ENCODE assay signal across 9 mouse cellular contexts in the genomic region with DNA sequence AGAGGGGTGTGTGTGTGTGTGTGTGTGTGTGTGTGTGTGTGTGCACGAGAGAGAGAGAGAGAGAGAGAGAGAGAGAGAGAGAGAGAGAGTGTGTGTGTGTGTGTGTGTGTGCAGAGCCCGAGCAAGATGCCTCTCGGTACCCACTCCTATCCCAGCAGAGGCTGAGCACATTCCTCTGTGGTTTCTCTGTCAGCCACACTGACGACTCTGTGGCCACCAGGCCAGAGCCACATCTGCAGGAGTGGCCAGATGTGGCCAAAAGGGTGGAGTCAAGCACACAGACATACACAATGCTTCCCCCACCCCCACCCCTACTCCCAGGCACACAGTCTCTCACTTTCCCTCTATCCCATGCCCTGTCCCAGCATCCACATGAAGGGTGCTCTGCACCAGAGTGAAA. TPM values are rescaled to one million over a fixed set of nuclear protein-coding genes. Genes with fewer than 3 reads are reported as not detected.
DNase-seq lines count a peak whose midpoint lies in the region; ATAC-seq and TF ChIP-seq lines count a peak whose summit lies in the region.
"Had no signal": no experiment of that assay in that cellular context is flagged by ENCODE, and none has a peak within 500 bp of the region (broad histone marks: within the 10 kb centered on the region; RNA-seq: fewer than 3 reads in every experiment).

No protein-coding gene starts in this region.

- no peak overlapping the region for H3K4me2 ChIP-seq in heart, embryonic 11.5 days
- no peak overlapping the region for H3K4me2 ChIP-seq in lung, embryonic 14.5 days
- no peak overlapping the region for H3K4me2 ChIP-seq in embryonic facial prominence, embryonic 14.5 days (ENCODE audit: low read depth, low read length)
- H3K4me2 ChIP-seq in midbrain, embryonic 15.5 days: no peak overlapping the region

- DNase-seq in heart, postnatal 25 days (ENCODE audit: low spot score): no peak
- DNase-seq in lung, embryonic 14.5 days: no peak
- DNase-seq in lung, postnatal 10 days: no peak
- DNase-seq in embryonic facial prominence, embryonic 14.5 days (ENCODE audit: low spot score): peak; percentile 58
- no peak for DNase-seq in adrenal gland, adult (ENCODE audit: inconsistent age in 2 of 2, low spot score in 1 of 2)
- no peak for DNase-seq in spleen, postnatal 14 days (ENCODE audit: low spot score in 2 of 2)
- DNase-seq: right cerebral cortex, postnatal 4 days had no signal

- no peak for TF ChIP-seq CTCF in lung, embryonic 14.5 days (IDR thresholded peaks at IDR 0.05; ENCODE audit: low read depth)

- H3K9ac ChIP-seq in heart, embryonic 11.5 days (ENCODE audit: low read depth, low read length): peak overlapping the region; percentile 39; the same call in 1 of the 2 replicates
- H3K9ac ChIP-seq in lung, embryonic 14.5 days: no peak overlapping the region
- no peak overlapping the region for H3K9ac ChIP-seq in embryonic facial prominence, embryonic 14.5 days (ENCODE audit: low read depth, low read length)
- no peak overlapping the region for H3K9ac ChIP-seq in midbrain, embryonic 15.5 days

- 0 out of 2 replicates have a peak overlapping the region, but pooled peaks have one; percentile 29 for H3K27ac ChIP-seq in heart, embryonic 11.5 days (ENCODE audit: low read depth, low read length)
- H3K27ac ChIP-seq in lung, embryonic 14.5 days (ENCODE audit: low read depth): no peak overlapping the region
- H3K27ac ChIP-seq in embryonic facial prominence, embryonic 14.5 days (replicated peaks; ENCODE audit: low read depth, low read length): peak overlapping the region; percentile 67
- H3K27ac ChIP-seq in midbrain, embryonic 15.5 days: 0 out of 2 replicates have a peak overlapping the region, but pooled peaks have one; percentile 56

- intact Hi-C loops in heart, postnatal 25 days (cut with DNase I): no loop called here

- peaks cover 83% of the 10 kb centered on the region for H3K4me1 ChIP-seq in heart, embryonic 11.5 days (ENCODE audit: control insufficient read depth, insufficient read depth, low read length)
- H3K4me1 ChIP-seq in lung, embryonic 14.5 days (ENCODE audit: insufficient read depth): peaks cover 32% of the 10 kb centered on the region
- H3K4me1 ChIP-seq in embryonic facial prominence, embryonic 14.5 days (ENCODE audit: control insufficient read depth, insufficient read depth, low read length): peaks cover 26% of the 10 kb centered on the region
- H3K4me1 ChIP-seq in midbrain, embryonic 15.5 days: peaks cover 44% of the 10 kb centered on the region

- no peak for ATAC-seq in heart, embryonic 11.5 days (replicated peaks; ENCODE audit: insufficient number of reproducible peaks, low FRiP score, low TSS enrichment)
- 0 out of 2 replicates have a peak, but pooled peaks have one; percentile 12 for ATAC-seq in lung, embryonic 14.5 days (ENCODE audit: insufficient read depth)
- ATAC-seq in embryonic facial prominence, embryonic 14.5 days (ENCODE audit: low read depth): peak; percentile 24; the same call in 1 of the 2 replicates
- no peak for ATAC-seq in midbrain, embryonic 15.5 days (replicated peaks)

- WGBS in heart, embryonic 11.5 days (ENCODE audit: insufficient replicate concordance): 41% methylated on average over 3 of the region's 4 CpGs
- 29% methylated on average over 3 of the region's 4 CpGs for WGBS in lung, embryonic 14.5 days
- 0% methylated on average over 3 of the region's 4 CpGs for WGBS in embryonic facial prominence, embryonic 14.5 days
- WGBS in midbrain, embryonic 15.5 days: 27% methylated on average over 3 of the region's 4 CpGs

- no peaks in the 10 kb centered on the region for H3K27me3 ChIP-seq in heart, embryonic 11.5 days (ENCODE audit: control insufficient read depth, insufficient read depth, low read length)
- no peaks in the 10 kb centered on the region for H3K27me3 ChIP-seq in lung, embryonic 14.5 days (ENCODE audit: insufficient read depth, low read length)
- no peaks in the 10 kb centered on the region for H3K27me3 ChIP-seq in embryonic facial prominence, embryonic 14.5 days (replicated peaks; ENCODE audit: control insufficient read depth, insufficient read depth, low read length)
- H3K27me3 ChIP-seq in midbrain, embryonic 15.5 days (replicated peaks): no peaks in the 10 kb centered on the region

- H3K9me3 ChIP-seq in heart, embryonic 11.5 days (replicated peaks; ENCODE audit: control insufficient read depth, low read length): no peaks in the 10 kb centered on the region
- H3K9me3 ChIP-seq in lung, embryonic 14.5 days (ENCODE audit: low read depth, low read length): no peaks in the 10 kb centered on the region
- H3K9me3 ChIP-seq in embryonic facial prominence, embryonic 14.5 days (ENCODE audit: control insufficient read depth, low read length): no peaks in the 10 kb centered on the region
- H3K9me3 ChIP-seq in midbrain, embryonic 15.5 days: no peaks in the 10 kb centered on the region

- no peak overlapping the region for H3K4me3 ChIP-seq in heart, embryonic 11.5 days (ENCODE audit: low read depth, low read length)
- H3K4me3 ChIP-seq in lung, embryonic 14.5 days (ENCODE audit: low read depth, low read length): no peak overlapping the region
- no peak overlapping the region for H3K4me3 ChIP-seq in embryonic facial prominence, embryonic 14.5 days (ENCODE audit: low read depth, low read length)
- no peak overlapping the region for H3K4me3 ChIP-seq in midbrain, embryonic 15.5 days

- H3K36me3 ChIP-seq in heart, embryonic 11.5 days (ENCODE audit: control insufficient read depth, insufficient read depth, low read length): peaks cover 8% of the 10 kb centered on the region; the same call in 1 of the 2 replicates
- peaks cover 32% of the 10 kb centered on the region; the same call in 1 of the 2 replicates for H3K36me3 ChIP-seq in lung, embryonic 14.5 days (ENCODE audit: insufficient read depth)
- peaks cover 29% of the 10 kb centered on the region for H3K36me3 ChIP-seq in embryonic facial prominence, embryonic 14.5 days (ENCODE audit: control insufficient read depth, insufficient read depth, low read length)
- H3K36me3 ChIP-seq in midbrain, embryonic 15.5 days (replicated peaks): peaks cover 12% of the 10 kb centered on the region; the same call in 1 of the 2 replicates

RNA-seq across cellular contexts. Expression of a gene that starts 19.4 kb away (rescaled TPM):
- 27.9 and 28.7 TPM in 2 replicates for polyA plus RNA-seq in heart, embryonic 11.5 days (2014; fragmentation: Nextera tagmentation; extraction: Ambion mirVana)
- 10 to 100 TPM; 40.3 to 41.8 TPM for total RNA-seq in heart, postnatal 25 days (2021)
- 31.0 and 34.5 TPM in 2 replicates for polyA plus RNA-seq in lung, embryonic 14.5 days (2014; fragmentation: Nextera tagmentation; extraction: Ambion mirVana)
- 27.9 and 29.3 TPM in 2 replicates for polyA plus RNA-seq in embryonic facial prominence, embryonic 14.5 days (2014; fragmentation: Nextera tagmentation; extraction: Ambion mirVana)
- 38.6 and 43.3 TPM in 2 replicates for polyA plus RNA-seq in midbrain, embryonic 15.5 days (2015; fragmentation: Nextera tagmentation; extraction: Ambion mirVana)

RNA-seq across cellular contexts. Expression of a gene that starts 21.1 kb away (rescaled TPM):
- 42.8 and 45.3 TPM in 2 replicates for polyA plus RNA-seq in heart, embryonic 11.5 days (2014; fragmentation: Nextera tagmentation; extraction: Ambion mirVana)
- 100 to 1,000 TPM; 129 to 136 TPM for total RNA-seq in heart, postnatal 25 days (2021)
- polyA plus RNA-seq in lung, embryonic 14.5 days (2014; fragmentation: Nextera tagmentation; extraction: Ambion mirVana): 41.1 and 42.7 TPM in 2 replicates
- polyA plus RNA-seq in embryonic facial prominence, embryonic 14.5 days (2014; fragmentation: Nextera tagmentation; extraction: Ambion mirVana): 44.0 and 47.2 TPM in 2 replicates
- polyA plus RNA-seq in midbrain, embryonic 15.5 days (2015; fragmentation: Nextera tagmentation; extraction: Ambion mirVana): 90.3 and 105 TPM in 2 replicates

RNA-seq across cellular contexts. Expression of a gene that starts 23.8 kb away (rescaled TPM):
- polyA plus RNA-seq in heart, embryonic 11.5 days (2014; fragmentation: Nextera tagmentation; extraction: Ambion mirVana): 61.3 and 64.3 TPM in 2 replicates
- total RNA-seq in heart, postnatal 25 days (2021): 10 to 100 TPM; 46.6 to 51.5 TPM
- 93.2 and 109 TPM in 2 replicates for polyA plus RNA-seq in lung, embryonic 14.5 days (2014; fragmentation: Nextera tagmentation; extraction: Ambion mirVana)
- polyA plus RNA-seq in embryonic facial prominence, embryonic 14.5 days (2014; fragmentation: Nextera tagmentation; extraction: Ambion mirVana): 92.9 and 98.4 TPM in 2 replicates
- polyA plus RNA-seq in midbrain, embryonic 15.5 days (2015; fragmentation: Nextera tagmentation; extraction: Ambion mirVana): 111 and 118 TPM in 2 replicates

RNA-seq across cellular contexts. Expression of a gene that starts 39.8 kb away (rescaled TPM):
- 12.7 and 13.2 TPM in 2 replicates for polyA plus RNA-seq in heart, embryonic 11.5 days (2014; fragmentation: Nextera tagmentation; extraction: Ambion mirVana)
- total RNA-seq in heart, postnatal 25 days (2021): under 1 TPM; 0.10 to 0.39 TPM
- 21.4 and 22.2 TPM in 2 replicates for polyA plus RNA-seq in lung, embryonic 14.5 days (2014; fragmentation: Nextera tagmentation; extraction: Ambion mirVana)
- 11.7 and 12.6 TPM in 2 replicates for polyA plus RNA-seq in embryonic facial prominence, embryonic 14.5 days (2014; fragmentation: Nextera tagmentation; extraction: Ambion mirVana)
- polyA plus RNA-seq in midbrain, embryonic 15.5 days (2015; fragmentation: Nextera tagmentation; extraction: Ambion mirVana): 2.2 and 2.5 TPM in 2 replicates

RNA-seq across cellular contexts. Expression of a gene that starts 52.6 kb away (rescaled TPM):
- 31.2 and 36.3 TPM in 2 replicates for polyA plus RNA-seq in heart, embryonic 11.5 days (2014; fragmentation: Nextera tagmentation; extraction: Ambion mirVana)
- 10 to 100 TPM; 14.3 to 17.5 TPM for total RNA-seq in heart, postnatal 25 days (2021)
- polyA plus RNA-seq in lung, embryonic 14.5 days (2014; fragmentation: Nextera tagmentation; extraction: Ambion mirVana): 26.3 and 26.8 TPM in 2 replicates
- 30.0 and 31.1 TPM in 2 replicates for polyA plus RNA-seq in embryonic facial prominence, embryonic 14.5 days (2014; fragmentation: Nextera tagmentation; extraction: Ambion mirVana)
- polyA plus RNA-seq in midbrain, embryonic 15.5 days (2015; fragmentation: Nextera tagmentation; extraction: Ambion mirVana): 45.3 and 46.5 TPM in 2 replicates

Comparison
In these comparisons a context has a peak if more than half of its experiments do, and no peak if none do; other contexts are left out.
1. ATAC-seq: peak in lung, embryonic 14.5 days (single experiment) and embryonic facial prominence, embryonic 14.5 days (single experiment); none in heart, embryonic 11.5 days (single experiment) and midbrain, embryonic 15.5 days (single experiment).